Mouse (Mus musculus): Measurements from ENCODE around the gene Ptges2. TPM values are rescaled to one million over a fixed set of nuclear protein-coding genes. Genes with fewer than 3 reads are reported as not detected.

Ptges2 gene
- 17.7 TPM for polyA plus RNA-seq (2014; fragmentation: Illumina TruSeq; extraction: RNeasy Lipid Tissue Mini Kit (QIAGEN cat#74804); ENCODE audit: insufficient read depth, low read depth, low replicate concordance)

DNA sequence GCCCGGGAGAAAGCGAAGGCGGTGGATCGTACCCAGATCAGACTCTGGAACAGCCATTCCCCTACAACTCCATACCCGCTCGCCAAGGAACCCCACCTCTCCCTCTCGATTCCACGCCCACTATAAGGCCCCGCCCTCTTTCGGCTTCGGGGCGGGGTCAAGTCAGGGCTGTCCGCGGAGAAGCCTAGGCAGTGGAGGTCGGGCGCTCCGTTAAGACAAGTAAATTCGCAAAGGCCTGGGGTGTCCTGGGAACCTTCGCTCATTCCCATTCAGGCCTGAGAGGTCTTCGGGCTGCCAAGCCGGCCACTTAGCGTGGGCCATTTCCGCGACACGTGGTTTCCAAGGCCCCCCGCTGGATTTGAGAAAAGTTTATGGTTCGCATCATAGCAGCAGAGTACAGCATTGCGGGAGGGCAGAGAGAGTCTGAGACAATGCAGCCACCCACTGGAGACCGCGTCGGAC lies at the start of gene Ptges2:
Ptges2 (plus strand) TSS at position 413 of the 462 bp plus-strand sequence.

DNA sequence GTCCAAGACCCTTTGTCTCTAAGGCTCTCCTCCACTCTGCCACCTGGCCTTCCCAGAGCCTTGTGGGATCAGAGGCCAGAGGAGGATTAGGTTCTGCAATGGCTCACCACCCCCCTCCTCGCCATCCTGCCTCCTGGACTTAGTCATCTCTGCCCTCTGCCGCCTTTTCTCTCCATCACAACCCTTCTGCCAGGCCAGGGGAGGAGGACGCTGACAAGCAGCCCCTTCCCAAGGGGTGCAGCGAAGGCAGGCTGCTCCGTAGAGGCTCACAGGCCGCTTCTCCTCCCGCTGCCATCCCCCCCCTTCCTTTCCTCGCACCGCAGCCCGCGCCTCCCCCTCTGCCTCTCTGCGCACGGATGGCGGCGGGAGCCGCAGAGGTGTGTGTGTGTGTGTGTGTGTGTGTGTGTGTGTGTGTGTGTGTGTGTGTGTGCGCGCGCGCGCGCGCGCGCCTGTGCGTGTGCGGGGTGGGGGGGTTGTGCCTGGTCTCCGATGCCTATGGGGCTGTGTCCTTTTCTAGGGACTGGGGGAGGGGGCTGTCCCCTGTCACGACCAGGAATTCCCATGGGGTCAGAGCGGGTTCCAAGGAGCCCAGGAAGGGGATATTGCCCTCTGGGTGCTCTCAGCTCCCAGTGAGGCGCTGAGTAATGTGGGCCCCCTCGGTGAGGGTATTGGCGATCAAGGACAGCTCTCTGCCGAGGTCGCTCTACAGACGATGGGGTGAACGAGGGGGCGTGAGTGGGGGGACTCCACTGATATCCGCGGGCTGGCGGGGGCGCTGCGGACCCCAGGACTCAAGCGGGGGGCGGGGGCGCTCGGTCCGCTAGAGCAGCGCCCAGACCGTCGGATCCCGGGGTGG lies 43.3 kb upstream of the Ptges2 start, which contains the start of gene Ciz1:
Ciz1 (plus strand) TSS at position 177 of the 856 bp plus-strand sequence.

DNA sequence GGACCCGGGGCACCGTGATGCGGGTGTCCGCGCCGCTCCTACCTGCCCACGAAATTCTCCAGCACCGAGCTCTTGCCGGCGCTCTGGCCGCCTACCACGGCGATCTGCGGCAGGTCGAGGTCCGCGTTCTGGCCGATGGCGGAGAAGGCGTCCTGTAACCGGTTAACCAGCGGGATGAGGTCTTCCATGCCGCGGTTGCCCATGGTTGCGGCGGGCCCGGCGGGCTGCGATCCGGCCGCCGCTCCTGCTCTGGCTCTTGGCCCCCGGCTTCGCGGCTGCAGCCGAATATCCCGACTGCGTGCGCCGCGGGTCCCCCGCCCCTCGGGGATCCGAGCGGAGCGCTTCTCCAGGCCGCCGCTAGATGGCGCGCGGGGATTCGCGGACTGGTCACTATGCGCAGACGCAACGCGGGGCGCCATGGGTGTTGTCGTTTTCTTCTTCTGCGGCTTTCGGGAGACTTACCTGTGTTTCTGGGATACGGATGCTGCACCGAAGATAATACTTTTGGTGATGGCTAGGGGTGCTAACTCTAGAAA lies 42.6 kb upstream of the Ptges2 start, which contains the start of gene Dnm1:
Dnm1 (minus strand) TSS at position 332 of the 536 bp plus-strand sequence.

DNA sequence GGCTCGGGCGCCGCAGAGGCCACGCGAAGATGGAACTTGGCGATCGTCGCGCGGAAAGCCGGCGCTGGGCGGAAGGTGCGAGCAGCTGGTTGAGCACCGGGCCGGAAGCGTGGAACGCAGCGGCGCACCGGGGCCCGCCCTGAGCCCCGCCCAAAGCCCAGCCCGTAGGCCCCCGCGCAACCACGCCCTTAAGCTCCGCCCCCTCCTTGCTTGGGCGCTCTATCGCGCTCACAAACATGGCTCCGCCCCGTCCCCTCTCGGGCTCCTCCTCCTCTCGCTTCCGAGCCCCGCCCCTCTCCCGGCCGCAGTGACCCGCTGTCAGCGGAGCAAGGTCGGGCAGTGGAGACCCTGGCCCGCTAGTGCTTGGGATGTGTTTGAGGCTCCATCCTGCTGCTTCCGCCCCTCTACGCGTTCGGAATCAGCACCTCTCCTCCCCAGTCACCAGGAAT lies 13.9 kb upstream of the Ptges2 start, which contains the start of gene 1110008P14Rik:
1110008P14Rik (minus strand) TSS at position 164 of the 449 bp plus-strand sequence.

DNA sequence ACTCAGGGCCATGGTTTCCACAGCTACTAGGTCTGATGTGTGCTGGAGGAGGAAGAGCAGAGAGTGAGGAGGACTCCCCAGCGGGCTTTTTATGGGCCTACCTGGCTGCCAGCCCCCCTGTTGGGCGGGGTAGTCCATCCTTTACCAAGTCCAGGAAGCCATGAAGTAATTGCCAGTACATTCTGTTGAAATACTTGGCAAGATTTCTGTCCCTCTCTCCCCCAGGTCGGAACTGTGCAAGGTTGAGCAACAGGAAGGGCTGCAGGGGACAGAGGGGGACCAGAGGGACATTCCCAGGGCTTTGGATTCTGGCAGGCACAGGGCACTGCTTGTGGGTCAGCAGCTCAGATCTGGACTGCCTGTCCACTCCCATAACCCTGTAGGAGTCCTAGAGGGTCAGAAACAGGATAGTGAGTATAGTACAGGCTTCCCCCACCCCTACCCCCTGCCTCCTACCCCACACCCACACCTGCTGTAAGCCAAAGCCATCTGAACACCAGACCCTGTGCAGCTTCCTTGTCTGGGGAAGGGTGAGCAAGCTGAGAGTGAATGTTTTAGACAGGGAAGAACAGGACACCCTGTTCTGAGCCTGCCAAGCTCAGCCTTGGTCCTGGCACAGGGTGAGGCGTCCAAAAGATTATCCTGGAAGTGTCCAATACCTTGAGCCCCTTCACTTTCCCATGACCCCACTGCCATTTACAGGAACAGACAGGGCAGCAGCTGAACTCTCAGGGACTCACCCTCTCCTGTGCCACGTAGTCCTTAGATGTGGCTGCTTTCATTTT lies 7.8 kb upstream of the Ptges2 start, which contains the start of gene Lcn2:
Lcn2 (minus strand) TSS at position 547 of the 785 bp plus-strand sequence.

DNA sequence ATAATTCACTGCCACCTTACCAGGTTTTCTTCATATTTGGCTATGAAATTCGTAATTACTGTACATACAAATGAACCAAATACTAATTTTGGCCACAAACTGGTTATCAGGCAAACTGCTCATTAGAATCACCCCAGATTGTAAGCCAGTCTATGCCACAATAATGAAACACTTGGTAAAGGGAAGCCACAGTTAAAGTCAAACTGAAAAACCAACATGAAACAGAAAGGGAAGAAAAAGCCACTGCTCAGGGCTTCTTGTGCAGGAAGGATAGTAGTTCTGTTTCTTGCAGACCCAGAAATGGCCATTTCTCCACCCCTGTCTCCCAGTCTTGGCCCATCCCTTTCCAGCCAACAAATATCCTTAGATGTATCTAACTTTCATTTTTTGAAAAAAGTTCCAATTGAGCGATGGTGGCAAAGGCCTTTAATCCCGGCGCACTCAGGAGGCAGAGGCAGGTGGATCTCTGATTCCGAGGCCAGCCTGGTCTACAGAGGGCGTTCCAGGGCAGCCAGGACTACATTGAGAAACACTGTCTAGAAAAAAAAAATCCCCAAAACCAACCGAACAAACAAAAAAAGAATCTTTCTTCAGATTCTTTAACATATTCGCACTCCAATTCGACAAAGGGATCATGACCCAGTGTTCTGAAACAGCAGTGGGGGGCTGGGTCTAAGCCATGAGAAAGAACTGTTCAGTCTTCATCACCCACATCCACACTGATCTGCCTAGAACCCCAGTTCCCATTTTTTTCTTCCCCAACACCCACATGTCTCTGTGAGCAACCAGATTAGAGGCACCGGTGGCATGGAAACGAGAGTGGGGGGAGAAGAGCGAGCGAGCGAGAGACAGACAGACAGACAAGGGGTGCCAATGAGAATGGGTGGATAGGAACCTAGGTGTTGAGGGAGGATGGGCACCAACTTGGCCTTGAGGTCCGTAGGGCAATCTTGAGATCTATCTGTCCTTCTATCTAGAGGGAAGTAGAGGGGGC lies 54.4 kb downstream of the Ptges2 start, which contains the start of gene Naif1:
Naif1 (plus strand) TSS at position 697 of the 994 bp plus-strand sequence.

DNA sequence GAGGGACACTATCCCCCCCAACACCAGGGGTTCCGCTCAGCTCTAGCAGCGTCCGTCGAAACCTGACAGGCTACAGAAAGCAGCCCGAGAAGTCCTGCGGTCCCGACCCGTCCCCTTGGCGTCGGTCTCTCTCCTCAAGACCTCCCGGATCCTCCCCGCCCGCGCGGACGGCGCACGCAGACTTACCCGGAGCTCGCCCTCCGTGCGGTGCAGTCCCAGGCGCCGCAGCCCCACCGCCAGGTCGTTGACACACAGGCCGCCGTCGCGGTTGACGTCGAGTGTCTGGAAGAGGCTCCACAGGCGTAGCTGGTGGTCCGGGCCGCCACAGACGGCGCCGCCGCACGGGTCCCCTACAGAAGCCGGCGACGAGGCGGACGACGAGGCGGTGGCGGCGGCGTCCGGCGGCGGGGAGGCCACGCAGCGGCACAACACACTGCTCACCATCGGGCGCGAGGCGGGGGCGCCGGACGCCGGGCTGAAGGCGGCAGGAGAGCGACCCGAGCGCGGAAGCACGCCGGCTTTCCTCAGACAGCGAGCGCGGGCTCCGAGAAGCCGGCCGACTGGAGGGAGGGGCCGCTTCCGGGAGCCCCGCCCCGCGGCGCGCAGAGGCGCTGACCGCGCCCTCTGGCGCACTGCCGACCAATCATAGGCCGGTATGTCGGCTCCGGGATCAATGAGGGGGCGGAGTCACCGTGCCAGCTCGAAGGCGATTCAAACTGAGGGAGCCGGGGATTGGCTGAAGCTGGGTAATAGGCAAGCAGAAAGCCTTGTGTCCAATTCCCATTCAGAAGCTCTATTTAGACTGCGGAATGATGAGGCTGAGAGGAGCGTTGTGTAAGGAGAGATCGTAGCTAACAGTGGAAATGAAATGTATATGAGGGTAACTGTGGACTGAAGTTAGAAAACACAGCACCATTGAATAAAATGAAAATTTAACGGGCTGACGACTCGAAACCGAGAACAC lies 55.5 kb downstream of the Ptges2 start, which contains the start of gene Slc25a25:
Slc25a25 (minus strand) TSS at position 565 of the 964 bp plus-strand sequence.

Other genes starting within 250 kb of the Ptges2 start
- 20.5 TPM for gene Prrc2b, start 244.8 kb upstream of the Ptges2 start, polyA plus RNA-seq (2014; fragmentation: Illumina TruSeq; extraction: RNeasy Lipid Tissue Mini Kit (QIAGEN cat#74804); ENCODE audit: insufficient read depth, low read depth, low replicate concordance)
- 5.7 TPM for gene Pomt1, start 159.3 kb upstream of the Ptges2 start, polyA plus RNA-seq (2014; fragmentation: Illumina TruSeq; extraction: RNeasy Lipid Tissue Mini Kit (QIAGEN cat#74804); ENCODE audit: insufficient read depth, low read depth, low replicate concordance)
- 37.9 TPM for gene Uck1, start 135.7 kb upstream of the Ptges2 start, polyA plus RNA-seq (2014; fragmentation: Illumina TruSeq; extraction: RNeasy Lipid Tissue Mini Kit (QIAGEN cat#74804); ENCODE audit: insufficient read depth, low read depth, low replicate concordance)
- gene Golga2, start 108.5 kb upstream of the Ptges2 start, polyA plus RNA-seq (2014; fragmentation: Illumina TruSeq; extraction: RNeasy Lipid Tissue Mini Kit (QIAGEN cat#74804); ENCODE audit: insufficient read depth, low read depth, low replicate concordance) = 22.7 TPM
- gene Swi5, start 107.8 kb upstream of the Ptges2 start, polyA plus RNA-seq (2014; fragmentation: Illumina TruSeq; extraction: RNeasy Lipid Tissue Mini Kit (QIAGEN cat#74804); ENCODE audit: insufficient read depth, low read depth, low replicate concordance) = 323 TPM
- gene Ciz1, start 43.6 kb upstream of the Ptges2 start, polyA plus RNA-seq (2014; fragmentation: Illumina TruSeq; extraction: RNeasy Lipid Tissue Mini Kit (QIAGEN cat#74804); ENCODE audit: insufficient read depth, low read depth, low replicate concordance) = 21.7 TPM
- gene Dnm1, start 42.6 kb upstream of the Ptges2 start, polyA plus RNA-seq (2014; fragmentation: Illumina TruSeq; extraction: RNeasy Lipid Tissue Mini Kit (QIAGEN cat#74804); ENCODE audit: insufficient read depth, low read depth, low replicate concordance) = 7.7 TPM
- 71.0 TPM for gene 1110008P14Rik, start 14.0 kb upstream of the Ptges2 start, polyA plus RNA-seq (2014; fragmentation: Illumina TruSeq; extraction: RNeasy Lipid Tissue Mini Kit (QIAGEN cat#74804); ENCODE audit: insufficient read depth, low read depth, low replicate concordance)
- gene Lcn2, start 7.6 kb upstream of the Ptges2 start, polyA plus RNA-seq (2014; fragmentation: Illumina TruSeq; extraction: RNeasy Lipid Tissue Mini Kit (QIAGEN cat#74804); ENCODE audit: insufficient read depth, low read depth, low replicate concordance) = 253 TPM
- 1.9 TPM for gene Naif1, start 54.6 kb downstream of the Ptges2 start, polyA plus RNA-seq (2014; fragmentation: Illumina TruSeq; extraction: RNeasy Lipid Tissue Mini Kit (QIAGEN cat#74804); ENCODE audit: insufficient read depth, low read depth, low replicate concordance)
- 16.3 TPM for gene Slc25a25, start 55.5 kb downstream of the Ptges2 start, polyA plus RNA-seq (2014; fragmentation: Illumina TruSeq; extraction: RNeasy Lipid Tissue Mini Kit (QIAGEN cat#74804); ENCODE audit: insufficient read depth, low read depth, low replicate concordance)
- 10.6 TPM for gene Fam102a, start 139.4 kb downstream of the Ptges2 start, polyA plus RNA-seq (2014; fragmentation: Illumina TruSeq; extraction: RNeasy Lipid Tissue Mini Kit (QIAGEN cat#74804); ENCODE audit: insufficient read depth, low read depth, low replicate concordance)
- 67.1 TPM for gene Dpm2, start 175.0 kb downstream of the Ptges2 start, polyA plus RNA-seq (2014; fragmentation: Illumina TruSeq; extraction: RNeasy Lipid Tissue Mini Kit (QIAGEN cat#74804); ENCODE audit: insufficient read depth, low read depth, low replicate concordance)
- gene Pip5kl1, start 178.9 kb downstream of the Ptges2 start, polyA plus RNA-seq (2014; fragmentation: Illumina TruSeq; extraction: RNeasy Lipid Tissue Mini Kit (QIAGEN cat#74804); ENCODE audit: insufficient read depth, low read depth, low replicate concordance) = not detected
- not detected for gene 9430097D07Rik, start 179.8 kb downstream of the Ptges2 start, polyA plus RNA-seq (2014; fragmentation: Illumina TruSeq; extraction: RNeasy Lipid Tissue Mini Kit (QIAGEN cat#74804); ENCODE audit: insufficient read depth, low read depth, low replicate concordance)
- 13.3 TPM for gene St6galnac4, start 191.2 kb downstream of the Ptges2 start, polyA plus RNA-seq (2014; fragmentation: Illumina TruSeq; extraction: RNeasy Lipid Tissue Mini Kit (QIAGEN cat#74804); ENCODE audit: insufficient read depth, low read depth, low replicate concordance)
- gene St6galnac6, start 203.8 kb downstream of the Ptges2 start, polyA plus RNA-seq (2014; fragmentation: Illumina TruSeq; extraction: RNeasy Lipid Tissue Mini Kit (QIAGEN cat#74804); ENCODE audit: insufficient read depth, low read depth, low replicate concordance) = 21.6 TPM
- gene Ak1, start 225.9 kb downstream of the Ptges2 start, polyA plus RNA-seq (2014; fragmentation: Illumina TruSeq; extraction: RNeasy Lipid Tissue Mini Kit (QIAGEN cat#74804); ENCODE audit: insufficient read depth, low read depth, low replicate concordance) = 24.5 TPM

Measured in lung, adult 10 weeks (tissue).